Mouse (Mus musculus): ENCODE results near the gene Prps1l3.

GRCm38 (mm10) chr12:57230192-57230706 is at the start of gene Prps1l3, which contains the start of gene Mipol1:
- TF ChIP-seq CTCF (IDR thresholded peaks at IDR 0.05; ENCODE audit: borderline replicate concordance, insufficient read depth, low read length) (no peak), POLR2A (IDR thresholded peaks at IDR 0.05; ENCODE audit: low read depth, low read length) (peak; percentile 93)
